In the genomic region with DNA sequence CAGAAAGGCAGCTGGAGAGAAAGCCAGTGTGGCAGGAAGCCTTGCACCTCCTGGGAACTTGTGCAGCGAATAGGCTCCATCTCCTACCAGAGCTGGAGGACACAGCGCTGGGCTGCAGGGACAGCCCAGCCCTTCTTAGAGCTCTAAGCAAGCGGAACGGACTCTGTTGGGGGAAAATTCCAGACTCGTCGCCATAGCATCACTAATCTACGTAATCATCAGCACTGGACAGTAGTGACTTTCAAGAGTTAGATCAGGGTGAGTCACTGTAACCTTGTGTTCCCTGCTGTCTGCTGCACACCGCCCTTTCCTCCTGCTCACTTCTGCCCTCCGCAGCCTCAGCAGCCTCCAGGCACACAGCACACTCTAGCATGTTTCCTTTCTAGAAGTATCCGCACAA, we compare ENCODE assay signal across 13 mouse cellular contexts.
DNase-seq lines count a peak whose midpoint lies in the region; ATAC-seq and TF ChIP-seq lines count a peak whose summit lies in the region.
"Had no signal": no experiment of that assay in that cellular context is flagged by ENCODE, and none has a peak within 500 bp of the region (broad histone marks: within the 10 kb centered on the region; RNA-seq: fewer than 3 reads in every experiment).

No protein-coding gene starts in this region.

- peak; percentile 36; the same call in 1 of the 2 replicates for ATAC-seq in forebrain, postnatal 0 days
- no peak for ATAC-seq in forebrain, embryonic 13.5 days
- peak; percentile 47; the same call in 1 of the 2 replicates for ATAC-seq in midbrain, embryonic 12.5 days (ENCODE audit: low FRiP score, low read depth)
- ATAC-seq in intestine, postnatal 0 days, result no peak

- H3K4me3 ChIP-seq in forebrain, postnatal 0 days (ENCODE audit: low read depth, low read length), result no peak overlapping the region
- H3K4me3 ChIP-seq in forebrain, embryonic 13.5 days, result no peak overlapping the region
- peak overlapping the region; percentile 7; the same call in 1 of the 2 replicates for H3K4me3 ChIP-seq in E14TG2a.4 (replicated peaks; ENCODE audit: low read length)
- no peak overlapping the region for H3K4me3 ChIP-seq in midbrain, embryonic 12.5 days
- no peak overlapping the region for H3K4me3 ChIP-seq in intestine, postnatal 0 days (ENCODE audit: low read depth, low read length)
- H3K4me3 ChIP-seq: embryonic facial prominence, embryonic 15.5 days; gastrocnemius, adult 2 months; left cerebral cortex, adult 2 months had no signal

- no peak overlapping the region for H3K9ac ChIP-seq in forebrain, postnatal 0 days
- no peak overlapping the region for H3K9ac ChIP-seq in forebrain, embryonic 13.5 days
- H3K9ac ChIP-seq in midbrain, embryonic 12.5 days (replicated peaks), result no peak overlapping the region
- no peak overlapping the region for H3K9ac ChIP-seq in intestine, postnatal 0 days (ENCODE audit: low read depth, low read length)
- H3K9ac ChIP-seq: embryonic facial prominence, embryonic 15.5 days had no signal

- H3K9me3 ChIP-seq in forebrain, postnatal 0 days (ENCODE audit: low read length), result no peaks in the 10 kb centered on the region
- H3K9me3 ChIP-seq in forebrain, embryonic 13.5 days (replicated peaks), result peaks cover 3% of the 10 kb centered on the region; the same call in 1 of the 2 replicates
- H3K9me3 ChIP-seq in E14TG2a.4 (ENCODE audit: low read length), result no peaks in the 10 kb centered on the region
- H3K9me3 ChIP-seq in midbrain, embryonic 12.5 days, result no peaks in the 10 kb centered on the region
- H3K9me3 ChIP-seq in intestine, postnatal 0 days (ENCODE audit: control insufficient read depth), result no peaks in the 10 kb centered on the region
- H3K9me3 ChIP-seq: embryonic facial prominence, embryonic 15.5 days had no signal

- 63% methylated on average over 10 of the region's 10 CpGs for WGBS in forebrain, postnatal 0 days
- 56% methylated on average over 10 of the region's 10 CpGs for WGBS in forebrain, embryonic 13.5 days
- 42% methylated on average over 10 of the region's 10 CpGs for WGBS in midbrain, embryonic 12.5 days
- WGBS in intestine, postnatal 0 days, result 82% methylated on average over 10 of the region's 10 CpGs

- 0 out of 2 replicates have a peak, but pooled peaks cover 11% of the 10 kb centered on the region for H3K4me1 ChIP-seq in forebrain, postnatal 0 days (ENCODE audit: insufficient read depth)
- H3K4me1 ChIP-seq in forebrain, embryonic 13.5 days, result peaks cover 24% of the 10 kb centered on the region
- peaks cover 13% of the 10 kb centered on the region for H3K4me1 ChIP-seq in E14TG2a.4 (replicated peaks; ENCODE audit: low read depth, low read length)
- H3K4me1 ChIP-seq in midbrain, embryonic 12.5 days, result peaks cover 30% of the 10 kb centered on the region
- no peaks in the 10 kb centered on the region for H3K4me1 ChIP-seq in intestine, postnatal 0 days (replicated peaks; ENCODE audit: control insufficient read depth, insufficient read depth, low read length)

- DNase-seq in forebrain, postnatal 0 days, result no peak
- DNase-seq in adrenal gland, postnatal 36 days, result peak; percentile 69
- DNase-seq in layer of hippocampus, adult 9-10 months (ENCODE audit: low spot score), result no peak
- DNase-seq in left cerebral cortex, postnatal 4 days, result no peak
- DNase-seq: B cell, adult 2 months; gastrocnemius, adult 2 months; heart, postnatal 4 days had no signal

- peaks cover 29% of the 10 kb centered on the region for H3K36me3 ChIP-seq in forebrain, postnatal 0 days (ENCODE audit: insufficient read depth)
- peaks cover 16% of the 10 kb centered on the region for H3K36me3 ChIP-seq in forebrain, embryonic 13.5 days (ENCODE audit: poor library complexity, severe bottlenecking)
- peaks cover 17% of the 10 kb centered on the region for H3K36me3 ChIP-seq in E14TG2a.4 (ENCODE audit: insufficient read depth, low read length)
- H3K36me3 ChIP-seq in midbrain, embryonic 12.5 days, result peaks cover 24% of the 10 kb centered on the region
- peaks cover 10% of the 10 kb centered on the region; the same call in 1 of the 2 replicates for H3K36me3 ChIP-seq in intestine, postnatal 0 days (ENCODE audit: control insufficient read depth, insufficient read depth)

- H3K27me3 ChIP-seq in forebrain, postnatal 0 days (ENCODE audit: insufficient read depth, low read length), result peaks cover 8% of the 10 kb centered on the region
- H3K27me3 ChIP-seq in forebrain, embryonic 13.5 days, result peaks cover 95% of the 10 kb centered on the region
- H3K27me3 ChIP-seq in E14TG2a.4 (ENCODE audit: insufficient read depth, low read length), result no peaks in the 10 kb centered on the region
- no peaks in the 10 kb centered on the region for H3K27me3 ChIP-seq in midbrain, embryonic 12.5 days
- no peaks in the 10 kb centered on the region for H3K27me3 ChIP-seq in intestine, postnatal 0 days (replicated peaks; ENCODE audit: control insufficient read depth, insufficient read depth, low read length)
- H3K27me3 ChIP-seq: embryonic facial prominence, embryonic 15.5 days had no signal

- no peak overlapping the region for H3K4me2 ChIP-seq in forebrain, postnatal 0 days (ENCODE audit: low read depth)
- no peak overlapping the region for H3K4me2 ChIP-seq in forebrain, embryonic 13.5 days
- no peak overlapping the region for H3K4me2 ChIP-seq in midbrain, embryonic 12.5 days (replicated peaks)
- no peak overlapping the region for H3K4me2 ChIP-seq in intestine, postnatal 0 days (replicated peaks; ENCODE audit: low read depth)
- H3K4me2 ChIP-seq: embryonic facial prominence, embryonic 15.5 days had no signal

- no peak overlapping the region for H3K27ac ChIP-seq in forebrain, postnatal 0 days (ENCODE audit: low read depth, low read length)
- no peak overlapping the region for H3K27ac ChIP-seq in forebrain, embryonic 13.5 days
- H3K27ac ChIP-seq in midbrain, embryonic 12.5 days (replicated peaks), result peak overlapping the region; percentile 52
- H3K27ac ChIP-seq in intestine, postnatal 0 days (ENCODE audit: low read depth, low read length), result no peak overlapping the region
- H3K27ac ChIP-seq: embryonic facial prominence, embryonic 15.5 days; gastrocnemius, adult 2 months; left cerebral cortex, adult 2 months had no signal

- intact Hi-C loops in left cerebral cortex, postnatal 4 days (cut with DNase I), result no loop called here

- no peak for TF ChIP-seq CTCF in forebrain, postnatal 0 days (IDR thresholded peaks at IDR 0.05; ENCODE audit: low read depth)
- TF ChIP-seq CTCF in E14TG2a.4 (conservative IDR thresholded peaks at IDR 0.05; ENCODE audit: low read length), result no peak
- no peak for TF ChIP-seq CTCF in intestine, postnatal 0 days (IDR thresholded peaks at IDR 0.05; ENCODE audit: low read depth)

Comparison
In these comparisons a context has a peak if more than half of its experiments do, and no peak if none do; other contexts are left out.
1. ATAC-seq: peak in forebrain, postnatal 0 days (single experiment) and midbrain, embryonic 12.5 days (single experiment); none in forebrain, embryonic 13.5 days (single experiment) and intestine, postnatal 0 days (single experiment).
2. DNase-seq: peak in adrenal gland, postnatal 36 days (2 of 2); none in forebrain, postnatal 0 days (single experiment), layer of hippocampus, adult 9-10 months (single experiment) and left cerebral cortex, postnatal 4 days (single experiment).